Mouse (Mus musculus) midbrain, postnatal 0 days (tissue): Measurements from ENCODE around the gene Ltbp1. TPM values are rescaled to one million over a fixed set of nuclear protein-coding genes. Genes with fewer than 3 reads are reported as not detected.

ENCODE experiments used
- ATAC-seq: fragments of 200-750 bp; cut with Nextera tagmentation; 2 replicates; pipeline ENCODE4 v1.8.0; 2017; ENCODE audit warnings: moderate number of reproducible peaks, mild to moderate bottlenecking, moderate TSS enrichment, moderate library complexity; ENCODE audit not compliant: low FRiP score
- DNase-seq: peaks from one replicate; pipeline ENCODE4 v3.0.0-alpha.2; 2015; ENCODE audit warnings: low spot score
- H3K27ac ChIP-seq: fragments of 300-500 bp; sonication (generic); 2 replicates; pipeline ENCODE4 v1.5.1; 2014; ENCODE audit warnings: low read depth, mild to moderate bottlenecking, low read length, mixed read lengths
- H3K27me3 ChIP-seq: fragments of 300-500 bp; sonication (generic); 2 replicates; pipeline ENCODE4 v1.6.1; 2014; ENCODE audit warnings: low read length, control low read depth, mixed read lengths; ENCODE audit not compliant: insufficient read depth
- H3K36me3 ChIP-seq: fragments of 300-500 bp; sonication (generic); 2 replicates; pipeline ENCODE4 v1.6.1; 2014; ENCODE audit warnings: low read length, control low read depth, mixed read lengths; ENCODE audit not compliant: insufficient read depth
- H3K4me1 ChIP-seq: fragments of 300-500 bp; sonication (generic); 2 replicates; pipeline ENCODE4 v1.6.1; 2014; ENCODE audit warnings: mild to moderate bottlenecking, control low read depth, antibody characterized with exemption, low read length, mixed read lengths; ENCODE audit not compliant: insufficient read depth
- H3K4me2 ChIP-seq: fragments of 300-500 bp; sonication (generic); 2 replicates; pipeline ENCODE4 v1.6.1; 2014; ENCODE audit warnings: low read depth, mild to moderate bottlenecking, low read length, mixed read lengths; ENCODE audit not compliant: poor library complexity, severe bottlenecking
- H3K4me3 ChIP-seq: fragments of 300-500 bp; sonication (generic); 2 replicates; pipeline ENCODE4 v1.5.1; 2014; ENCODE audit warnings: low read depth, mild to moderate bottlenecking, low read length, moderate library complexity
- H3K9ac ChIP-seq: fragments of 300-500 bp; sonication (generic); replicated peaks from 2 replicates; pipeline ENCODE4 v1.6.1; 2014; ENCODE audit warnings: mild to moderate bottlenecking, low read length, moderate library complexity, mixed read lengths; ENCODE audit not compliant: poor library complexity, severe bottlenecking
- H3K9me3 ChIP-seq: fragments of 300-500 bp; sonication (generic); 2 replicates; pipeline ENCODE4 v1.6.1; 2016; ENCODE audit warnings: low read length, control low read depth
- CTCF ChIP-seq: IDR thresholded peaks from 2 replicates; pipeline ENCODE4 v1.5.1; 2016; ENCODE audit warnings: antibody characterized with exemption, mild to moderate bottlenecking
- WGBS: fragments of 180-500 bp; shearing (Covaris S2); extraction: QIAGEN DNeasy Blood & Tissue Kit; methylation state at CpG from one replicate; pipeline ENCODE4 v1.1.7; 2014; 5-methylcytosine and 5-hydroxymethylcytosine counted together
- polyA plus RNA-seq: library from polyadenylated mRNA; unstranded; fragments of >200 nt; fragmentation: Nextera tagmentation; extraction: Ambion mirVana; gene quantifications from 2 replicates; pipeline ENCODE4 v1.2.1, GENCODE M21; 2015
- total RNA-seq: library from RNA; depleted of rRNA; stranded (reverse); fragments of >200 nt; gene quantifications from 2 replicates; pipeline ENCODE4 v1.2.3, GENCODE M21; 2014

Gene Ltbp1
- total and polyA plus RNA-seq, 2 experiments from 2014 or later: 0.89 to 3.0 TPM

- WGBS: 54% methylated on average over 3 of the region's 3 CpGs
- DNase-seq: peak; percentile 40
- H3K27me3 ChIP-seq: no peaks in the 10 kb centered on the region
These were observed 196.9 kb downstream of the Ltbp1 start for GRCm38 (mm10) chr17:75202314-75202713.

GRCm38 (mm10) chr17:75204065-75204464 lies 198.7 kb downstream of the Ltbp1 start:
- no peak for TF ChIP-seq CTCF
- H3K36me3 ChIP-seq: no peaks in the 10 kb centered on the region
- DNase-seq (no peak), ATAC-seq (no peak)
- no peak overlapping the region for H3K4me3 ChIP-seq
- H3K27ac ChIP-seq: no peak overlapping the region
- 81% methylated on average over 1 of the region's 1 CpGs for WGBS
- H3K4me2 ChIP-seq: no peak overlapping the region
- H3K9me3 ChIP-seq: no peaks in the 10 kb centered on the region
- no peaks in the 10 kb centered on the region for H3K4me1 ChIP-seq
- no peaks in the 10 kb centered on the region for H3K27me3 ChIP-seq
- H3K9ac ChIP-seq: no peak overlapping the region

More at GRCm38 (mm10) chr17:75202314-75202713, 196.9 kb downstream of the Ltbp1 start:
- no peaks in the 10 kb centered on the region for H3K9me3 ChIP-seq
- H3K27ac ChIP-seq: no peak overlapping the region
- H3K4me3 ChIP-seq: no peak overlapping the region
- no peak for ATAC-seq
- H3K36me3 ChIP-seq: no peaks in the 10 kb centered on the region
- no peaks in the 10 kb centered on the region for H3K4me1 ChIP-seq
- H3K9ac ChIP-seq: no peak overlapping the region
- TF ChIP-seq CTCF: no peak
- no peak overlapping the region for H3K4me2 ChIP-seq

GRCm38 (mm10) chr17:75206281-75206680 lies 200.9 kb downstream of the Ltbp1 start:
- Histone ChIP-seq H3K4me3 (no peak overlapping the region), H3K9ac (no peak overlapping the region), H3K4me2 (no peak overlapping the region), H3K27ac (no peak overlapping the region), H3K9me3 (no peaks in the 10 kb centered on the region), H3K27me3 (no peaks in the 10 kb centered on the region), H3K4me1 (no peaks in the 10 kb centered on the region), H3K36me3 (no peaks in the 10 kb centered on the region)
- no peak for TF ChIP-seq CTCF
- ATAC-seq (no peak), DNase-seq (no peak)
- 34% methylated on average over 3 of the region's 3 CpGs for whole genome bisulfite sequencing

GRCm38 (mm10) chr17:75208164-75208698 lies 202.9 kb downstream of the Ltbp1 start:
- Histone ChIP-seq H3K4me3 (no peak overlapping the region), H3K4me1 (no peaks in the 10 kb centered on the region), H3K27ac (no peak overlapping the region), H3K9me3 (no peaks in the 10 kb centered on the region), H3K9ac (no peak overlapping the region), H3K36me3 (no peaks in the 10 kb centered on the region), H3K4me2 (no peak overlapping the region), H3K27me3 (no peaks in the 10 kb centered on the region)
- no peak for TF ChIP-seq CTCF
- WGBS: 87% methylated on average over 7 of the region's 7 CpGs
- ATAC-seq: no peak
- DNase-seq: no peak

DNA sequence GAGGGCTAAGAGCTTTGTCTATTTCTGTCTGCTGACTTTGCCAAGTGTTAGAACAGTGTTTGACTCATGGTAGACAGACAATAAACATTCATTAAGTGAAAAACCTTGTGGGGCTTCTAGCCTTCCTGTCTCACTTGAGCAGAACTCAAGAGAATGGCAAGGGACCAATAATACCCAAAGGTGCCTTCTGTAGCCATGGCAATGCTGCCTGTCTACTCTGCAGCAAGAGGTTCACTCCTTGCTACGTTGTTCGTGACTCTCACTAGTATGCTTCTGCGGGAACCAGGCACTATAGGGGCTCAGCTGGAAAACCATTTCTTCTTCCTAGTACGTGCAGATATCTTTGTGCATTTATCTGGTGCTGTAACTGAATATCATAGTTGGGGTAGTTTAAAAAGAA lies 205.2 kb downstream of the Ltbp1 start:
- no peak overlapping the region for H3K9ac ChIP-seq
- TF ChIP-seq CTCF: no peak
- 87% methylated on average over 4 of the region's 4 CpGs for WGBS
- no peaks in the 10 kb centered on the region for H3K4me1 ChIP-seq
- no peak overlapping the region for H3K27ac ChIP-seq
- ATAC-seq (no peak), DNase-seq (peak; percentile 3)
- no peaks in the 10 kb centered on the region for H3K36me3 ChIP-seq
- no peak overlapping the region for H3K4me2 ChIP-seq
- H3K9me3 ChIP-seq: no peaks in the 10 kb centered on the region
- no peak overlapping the region for H3K4me3 ChIP-seq
- H3K27me3 ChIP-seq: no peaks in the 10 kb centered on the region

GRCm38 (mm10) chr17:75216362-75216761 lies 211.0 kb downstream of the Ltbp1 start:
- ATAC-seq: no peak
- H3K4me2 ChIP-seq: no peak overlapping the region

More at GRCm38 (mm10) chr17:75216362-75216761, 211.0 kb downstream of the Ltbp1 start:
- no peak overlapping the region for H3K9ac ChIP-seq
- DNase-seq: no peak
- H3K27ac ChIP-seq: no peak overlapping the region
- no peaks in the 10 kb centered on the region for H3K4me1 ChIP-seq
- H3K9me3 ChIP-seq: no peaks in the 10 kb centered on the region
- H3K4me3 ChIP-seq: no peak overlapping the region
- TF ChIP-seq CTCF: no peak
- H3K36me3 ChIP-seq: no peaks in the 10 kb centered on the region
- no peaks in the 10 kb centered on the region for H3K27me3 ChIP-seq
- 100% methylated on average over 2 of the region's 2 CpGs for WGBS
